Mouse (Mus musculus): ENCODE measurements at regions not wholly inside any gene's neighbourhood (a gene's known extent, or its start where the extent isn't known, plus 50 kb on each side); places are given as distances from the start of the nearest gene placed in this dataset.

- WGBS, result 93% methylated on average over 2 of the region's 2 CpGs
- no peaks in the 10 kb centered on the region for H3K27me3 ChIP-seq
- H3K4me2 ChIP-seq (replicated peaks), result no peak overlapping the region
- no peak overlapping the region for H3K9ac ChIP-seq (replicated peaks)
- ATAC-seq, result no peak
- no peaks in the 10 kb centered on the region for H3K36me3 ChIP-seq
- no peaks in the 10 kb centered on the region for H3K4me1 ChIP-seq (replicated peaks)
- H3K27ac ChIP-seq, result no peak overlapping the region
- H3K9me3 ChIP-seq, result no peaks in the 10 kb centered on the region
- no peak overlapping the region for H3K4me3 ChIP-seq (replicated peaks)
Measured at GRCm38 (mm10) chr17:81319605-81320004, 122.0 kb upstream of the Gm11096 start.

- WGBS, result 68% methylated on average over 5 of the region's 5 CpGs
- Histone ChIP-seq H3K4me2 (replicated peaks) (no peak overlapping the region), H3K4me3 (replicated peaks) (no peak overlapping the region), H3K36me3 (no peaks in the 10 kb centered on the region), H3K27ac (peak overlapping the region; percentile 30; the same call in 1 of the 2 replicates), H3K4me1 (replicated peaks) (no peaks in the 10 kb centered on the region), H3K9me3 (no peaks in the 10 kb centered on the region), H3K27me3 (no peaks in the 10 kb centered on the region), H3K9ac (replicated peaks) (no peak overlapping the region)
- ATAC-seq, result peak; percentile 45; the same call in 1 of the 2 replicates
Measured at GRCm38 (mm10) chr17:81316655-81317054, 124.9 kb upstream of the Gm11096 start.

GRCm38 (mm10) chr17:81305880-81306279 is 135.7 kb upstream of the Gm11096 start:
- Histone ChIP-seq H3K9ac (replicated peaks) (no peak overlapping the region), H3K36me3 (no peaks in the 10 kb centered on the region), H3K4me1 (replicated peaks) (no peaks in the 10 kb centered on the region; the same call in 1 of the 2 replicates), H3K27me3 (no peaks in the 10 kb centered on the region), H3K4me3 (replicated peaks) (no peak overlapping the region), H3K9me3 (no peaks in the 10 kb centered on the region), H3K27ac (no peak overlapping the region), H3K4me2 (replicated peaks) (no peak overlapping the region)
- ATAC-seq, result no peak
- 71% methylated on average over 2 of the region's 2 CpGs for WGBS

GRCm38 (mm10) chr17:81304574-81304973 is 137.0 kb upstream of the Gm11096 start:
- peak; percentile 24; the same call in 1 of the 2 replicates for ATAC-seq
- Histone ChIP-seq H3K4me2 (replicated peaks) (no peak overlapping the region), H3K36me3 (no peaks in the 10 kb centered on the region), H3K9ac (replicated peaks) (no peak overlapping the region), H3K4me1 (replicated peaks) (no peaks in the 10 kb centered on the region; the same call in 1 of the 2 replicates), H3K27ac (no peak overlapping the region), H3K4me3 (replicated peaks) (no peak overlapping the region), H3K9me3 (no peaks in the 10 kb centered on the region), H3K27me3 (no peaks in the 10 kb centered on the region)
- WGBS, result 61% methylated on average over 1 of the region's 1 CpGs

DNA sequence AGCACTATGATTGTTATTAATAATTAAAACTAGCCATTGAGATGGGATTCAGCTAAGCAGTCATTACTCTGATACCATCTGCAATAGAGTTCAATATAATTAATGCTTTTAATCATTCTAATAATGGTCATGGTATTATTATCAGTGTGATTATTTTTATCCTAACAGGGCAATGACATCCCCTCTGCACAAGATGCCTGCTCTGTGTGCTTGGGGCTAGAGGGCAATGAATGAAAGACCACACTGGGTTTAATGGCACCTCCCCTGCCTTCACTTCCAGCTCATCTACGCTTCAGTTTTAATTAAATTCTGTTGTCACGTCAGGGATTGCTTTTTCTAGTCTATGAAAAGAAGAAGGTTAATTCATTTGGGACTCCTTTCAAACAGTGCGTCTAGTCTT is 139.1 kb upstream of the Gm11096 start:
- Histone ChIP-seq H3K9me3 (no peaks in the 10 kb centered on the region), H3K36me3 (no peaks in the 10 kb centered on the region), H3K9ac (replicated peaks) (no peak overlapping the region), H3K27ac (no peak overlapping the region), H3K4me2 (replicated peaks) (no peak overlapping the region), H3K27me3 (no peaks in the 10 kb centered on the region), H3K4me3 (replicated peaks) (no peak overlapping the region), H3K4me1 (replicated peaks) (no peaks in the 10 kb centered on the region; the same call in 1 of the 2 replicates)
- WGBS, result 25% methylated on average over 3 of the region's 3 CpGs
- ATAC-seq, result peak; percentile 58; the same call in 1 of the 2 replicates

DNA sequence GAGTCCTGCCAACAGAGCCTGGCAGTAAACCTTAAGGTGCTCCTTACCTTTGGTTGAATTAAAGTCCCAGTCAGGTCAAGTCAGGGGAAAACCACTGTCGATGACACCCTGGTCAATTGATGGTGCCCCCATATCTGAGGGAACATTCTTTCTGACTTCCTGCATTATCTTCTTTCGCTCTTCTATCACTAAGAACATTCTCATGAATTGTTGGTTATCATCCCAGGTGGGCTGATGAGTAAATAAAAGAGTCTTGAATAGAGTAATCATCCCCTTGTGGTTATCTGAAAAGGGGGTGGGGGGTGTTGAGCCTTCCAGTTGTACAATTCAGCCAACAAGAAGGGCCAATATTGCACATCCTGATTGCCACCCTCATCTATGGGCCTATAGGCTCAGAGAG is 149.7 kb upstream of the Gm11096 start:
- no peaks in the 10 kb centered on the region for H3K27me3 ChIP-seq
- 97% methylated on average over 2 of the region's 2 CpGs for WGBS
- no peak overlapping the region for H3K27ac ChIP-seq
- no peak overlapping the region for H3K4me2 ChIP-seq (replicated peaks)
- ATAC-seq, result no peak
- H3K36me3 ChIP-seq, result no peaks in the 10 kb centered on the region
- no peak overlapping the region for H3K4me3 ChIP-seq (replicated peaks)
- no peak overlapping the region for H3K9ac ChIP-seq (replicated peaks)
- H3K4me1 ChIP-seq (replicated peaks), result no peaks in the 10 kb centered on the region
- no peaks in the 10 kb centered on the region for H3K9me3 ChIP-seq

DNA sequence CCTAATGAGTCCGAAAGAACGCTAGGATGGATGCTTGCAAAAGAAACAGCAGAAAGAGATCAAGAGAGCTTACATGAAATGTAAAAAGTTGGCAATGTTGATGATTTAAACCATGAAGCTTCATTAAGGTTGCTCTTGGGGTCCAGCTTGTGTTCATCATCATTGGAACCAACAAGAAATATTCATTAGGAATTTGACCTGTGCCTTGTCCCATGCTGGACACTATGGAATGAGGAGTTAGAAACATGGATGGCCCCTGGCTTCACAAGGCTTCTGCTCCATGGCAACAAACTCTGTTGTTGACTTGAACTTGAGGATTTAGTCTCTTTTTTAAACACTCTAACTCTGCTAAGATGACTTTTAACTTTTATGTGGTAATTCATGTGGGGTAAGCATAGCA is 159.0 kb upstream of the Gm11096 start:
- H3K4me3 ChIP-seq (replicated peaks), result no peak overlapping the region
- no peaks in the 10 kb centered on the region for H3K27me3 ChIP-seq
- H3K9ac ChIP-seq (replicated peaks), result no peak overlapping the region
- no peaks in the 10 kb centered on the region for H3K9me3 ChIP-seq
- no peak for ATAC-seq
- H3K36me3 ChIP-seq, result no peaks in the 10 kb centered on the region
- H3K4me1 ChIP-seq (replicated peaks), result no peaks in the 10 kb centered on the region
- no peak overlapping the region for H3K27ac ChIP-seq
- H3K4me2 ChIP-seq (replicated peaks), result no peak overlapping the region
- WGBS, result 85% methylated on average over 2 of the region's 2 CpGs

DNA sequence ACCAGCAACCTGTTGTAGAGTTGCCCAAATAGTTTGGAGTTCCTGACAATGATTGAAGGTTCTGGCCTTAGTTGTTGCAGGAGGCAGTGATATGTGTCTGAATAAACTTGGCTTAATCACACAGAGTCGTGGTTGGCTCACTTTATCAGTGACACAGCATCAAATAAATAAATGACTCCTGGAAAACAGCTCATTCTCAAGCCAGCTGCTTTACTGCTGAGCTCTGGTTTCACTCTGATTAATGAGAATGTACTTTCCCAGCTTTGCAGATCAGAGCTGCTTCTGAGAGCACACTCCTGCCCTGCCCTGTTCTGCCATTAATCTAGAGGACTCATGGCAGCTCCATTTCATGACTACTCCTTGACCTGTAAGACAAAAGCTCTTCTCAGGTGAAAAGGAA is 171.3 kb upstream of the Gm11096 start:
- no peaks in the 10 kb centered on the region for H3K4me1 ChIP-seq (replicated peaks)
- no peak for ATAC-seq
- WGBS, result 67% methylated on average over 1 of the region's 1 CpGs
- no peaks in the 10 kb centered on the region for H3K36me3 ChIP-seq
- H3K27me3 ChIP-seq, result no peaks in the 10 kb centered on the region
- no peak overlapping the region for H3K4me3 ChIP-seq (replicated peaks)
- H3K9me3 ChIP-seq, result no peaks in the 10 kb centered on the region
- no peak overlapping the region for H3K27ac ChIP-seq
- H3K9ac ChIP-seq (replicated peaks), result no peak overlapping the region
- no peak overlapping the region for H3K4me2 ChIP-seq (replicated peaks)

GRCm38 (mm10) chr17:81261957-81262356 is 179.6 kb upstream of the Gm11096 start:
- H3K36me3 ChIP-seq, result no peaks in the 10 kb centered on the region
- no peaks in the 10 kb centered on the region for H3K4me1 ChIP-seq (replicated peaks)
- H3K9me3 ChIP-seq, result no peaks in the 10 kb centered on the region
- H3K4me2 ChIP-seq (replicated peaks), result no peak overlapping the region
- no peak overlapping the region for H3K9ac ChIP-seq (replicated peaks)
- H3K27ac ChIP-seq, result no peak overlapping the region
- no peak overlapping the region for H3K4me3 ChIP-seq (replicated peaks)
- no peak for ATAC-seq
- H3K27me3 ChIP-seq, result no peaks in the 10 kb centered on the region
- WGBS, result 94% methylated on average over 1 of the region's 1 CpGs

DNA sequence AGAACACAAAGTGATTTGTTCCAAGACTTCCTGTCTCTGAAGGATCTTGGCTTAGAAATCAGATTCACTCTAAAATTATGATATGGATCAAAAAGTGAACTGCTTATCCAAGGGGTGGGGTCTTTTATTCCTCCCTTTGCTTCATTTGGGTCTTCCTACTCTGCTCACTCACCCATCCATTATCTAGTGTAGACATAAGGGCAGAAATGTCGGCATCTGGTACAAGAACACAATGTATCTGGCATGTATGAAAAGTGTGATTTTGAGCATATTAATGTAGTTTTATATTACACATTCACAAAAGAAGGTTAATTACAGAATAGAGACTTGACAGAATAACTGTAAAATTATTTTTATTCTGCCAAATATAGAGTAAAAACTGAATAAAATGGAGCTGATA is 181.5 kb upstream of the Gm11096 start:
- ATAC-seq, result no peak

GRCm38 (mm10) chr17:81256106-81256505 is 185.5 kb upstream of the Gm11096 start:
- H3K4me2 ChIP-seq (replicated peaks), result no peak overlapping the region
- no peaks in the 10 kb centered on the region for H3K4me1 ChIP-seq (replicated peaks)
- H3K36me3 ChIP-seq, result no peaks in the 10 kb centered on the region
- no peak overlapping the region for H3K27ac ChIP-seq
- H3K27me3 ChIP-seq, result no peaks in the 10 kb centered on the region
- H3K9me3 ChIP-seq, result no peaks in the 10 kb centered on the region
- WGBS, result 38% methylated on average over 3 of the region's 3 CpGs
- H3K9ac ChIP-seq (replicated peaks), result no peak overlapping the region
- H3K4me3 ChIP-seq (replicated peaks), result no peak overlapping the region
- ATAC-seq, result no peak

More for the DNA sequence above, 181.5 kb upstream of the Gm11096 start:
- H3K36me3 ChIP-seq, result no peaks in the 10 kb centered on the region
- no peak overlapping the region for H3K27ac ChIP-seq
- 90% methylated on average over 1 of the region's 1 CpGs for WGBS
- H3K4me2 ChIP-seq (replicated peaks), result no peak overlapping the region
- H3K27me3 ChIP-seq, result no peaks in the 10 kb centered on the region
- H3K9ac ChIP-seq (replicated peaks), result no peak overlapping the region
- no peaks in the 10 kb centered on the region for H3K4me1 ChIP-seq (replicated peaks)
- no peaks in the 10 kb centered on the region for H3K9me3 ChIP-seq
- no peak overlapping the region for H3K4me3 ChIP-seq (replicated peaks)

- Histone ChIP-seq H3K4me3 (replicated peaks) (no peak overlapping the region), H3K9ac (replicated peaks) (no peak overlapping the region), H3K4me1 (replicated peaks) (no peaks in the 10 kb centered on the region), H3K9me3 (no peaks in the 10 kb centered on the region), H3K27me3 (no peaks in the 10 kb centered on the region), H3K27ac (no peak overlapping the region), H3K4me2 (replicated peaks) (no peak overlapping the region), H3K36me3 (no peaks in the 10 kb centered on the region)
- WGBS, result 83% methylated on average over 3 of the region's 3 CpGs
- ATAC-seq, result no peak
Measured at GRCm38 (mm10) chr17:81250748-81251147, 185.9 kb upstream of the Thumpd2 start.

GRCm38 (mm10) chr17:81246156-81246555 is 181.3 kb upstream of the Thumpd2 start:
- Histone ChIP-seq H3K9ac (replicated peaks) (no peak overlapping the region), H3K9me3 (no peaks in the 10 kb centered on the region), H3K27me3 (no peaks in the 10 kb centered on the region), H3K36me3 (no peaks in the 10 kb centered on the region), H3K4me2 (replicated peaks) (no peak overlapping the region), H3K4me3 (replicated peaks) (no peak overlapping the region), H3K4me1 (replicated peaks) (no peaks in the 10 kb centered on the region), H3K27ac (no peak overlapping the region)
- WGBS, result 90% methylated on average over 6 of the region's 6 CpGs
- no peak for ATAC-seq
